Mouse (Mus musculus) myocyte (in vitro differentiated cells): ENCODE measurements at regions not wholly inside any gene's neighbourhood (a gene's known extent, or its start where the extent isn't known, plus 50 kb on each side); places are given as distances from the start of the nearest gene placed in this dataset.

Experiments
- CEBPB ChIP-seq: IDR thresholded peaks from 2 replicates; pipeline ENCODE4 v1.6.1; 2011; ENCODE audit warnings: mild to moderate bottlenecking, moderate library complexity; ENCODE audit not compliant: poor library complexity, insufficient read depth, severe bottlenecking
- E2F4 ChIP-seq: IDR thresholded peaks from one replicate; pipeline ENCODE4 v1.6.1; 2011; ENCODE audit warnings: mild to moderate bottlenecking, control low read depth, moderate library complexity; ENCODE audit not compliant: insufficient read depth
- MAX ChIP-seq: IDR thresholded peaks from one replicate; pipeline ENCODE4 v1.6.1; 2011; ENCODE audit warnings: low read depth, mild to moderate bottlenecking, control low read depth
- MYOD1 ChIP-seq, 3 experiments: IDR thresholded peaks; one replicate each; pipeline ENCODE4 v1.6.1; 2011; ENCODE audit warnings: control low read depth in 2 of 3, low read depth in 2 of 3, mild to moderate bottlenecking in 2 of 3, moderate library complexity in 1 of 3; ENCODE audit not compliant: insufficient read length in 2 of 3, control insufficient read depth in 1 of 3
- MYOG ChIP-seq, 3 experiments: IDR thresholded peaks; one replicate each; pipeline ENCODE4 v1.6.1; 2011; ENCODE audit warnings: control low read depth in 2 of 3, low read depth in 2 of 3, mild to moderate bottlenecking in 2 of 3; ENCODE audit not compliant: insufficient read length in 2 of 3, control insufficient read depth in 1 of 3, insufficient read depth in 1 of 3
- POLR2A ChIP-seq: IDR thresholded peaks from one replicate; pipeline ENCODE4 v1.6.1; 2011; ENCODE audit warnings: low read depth, mild to moderate bottlenecking, control low read depth, moderate library complexity; ENCODE audit not compliant: insufficient read length
- POLR2AphosphoS2 ChIP-seq: IDR thresholded peaks from one replicate; pipeline ENCODE4 v1.6.1; 2011; ENCODE audit warnings: low read depth, control low read depth; ENCODE audit not compliant: insufficient read length
- REST ChIP-seq: IDR thresholded peaks from one replicate; pipeline ENCODE4 v1.6.1; 2011; ENCODE audit warnings: mild to moderate bottlenecking, control low read depth, moderate library complexity; ENCODE audit not compliant: insufficient read depth, insufficient read length
- TCF3 ChIP-seq: IDR thresholded peaks from one replicate; pipeline ENCODE4 v1.6.1; 2011; ENCODE audit warnings: low read depth, control low read depth; ENCODE audit not compliant: insufficient read length
- USF1 ChIP-seq: IDR thresholded peaks from one replicate; pipeline ENCODE4 v1.6.1; 2011; ENCODE audit warnings: low read depth, mild to moderate bottlenecking, control low read depth, moderate library complexity

- TF ChIP-seq E2F4 (no peak), POLR2A (no peak), USF1 (no peak), POLR2AphosphoS2 (no peak), MAX (no peak), CEBPB (no peak), TCF3 (no peak), MYOD1 (IDR thresholded peaks at IDR 0.05; ENCODE audit: control insufficient read depth in 1 of 3, insufficient read length in 2 of 3, low read depth in 2 of 3) (no peak), MYOG (IDR thresholded peaks at IDR 0.05; ENCODE audit: control insufficient read depth in 1 of 3, insufficient read depth in 1 of 3, insufficient read length in 2 of 3, low read depth in 2 of 3) (no peak), REST (no peak)
These were observed 3193.3 kb upstream of the Gm6569 start for GRCm38 (mm10) chr15:70641051-70641552.
